Mouse (Mus musculus): ENCODE data around the gene Ccdc170. TPM values are rescaled to one million over a fixed set of nuclear protein-coding genes. Genes with fewer than 3 reads are reported as not detected.

The Ccdc170 gene
- total RNA-seq, 2 experiments from 2014 or later: not detected

DNA sequence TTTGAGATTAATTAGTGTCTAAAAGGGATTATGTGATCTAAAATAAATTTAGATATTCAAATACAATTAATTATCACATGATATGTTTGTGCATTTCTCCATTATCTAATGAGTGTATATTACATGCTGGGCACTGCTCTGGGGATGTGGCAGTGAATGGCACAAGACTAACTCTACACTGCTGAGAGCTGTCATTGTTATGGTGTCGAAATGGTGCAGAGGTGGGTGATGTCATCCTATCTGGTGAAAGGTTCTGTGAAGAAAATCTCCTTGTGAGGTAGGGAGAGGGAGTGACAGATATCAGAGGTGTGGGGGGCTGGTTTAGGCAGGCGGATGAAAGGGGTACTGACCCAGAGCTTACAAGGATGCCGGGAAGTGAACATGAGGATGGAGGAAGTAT lies 37.3 kb downstream of the Ccdc170 start:
- ATAC-seq (replicated peaks; ENCODE audit: low FRiP score, poor library complexity, severe bottlenecking): no peak

- ATAC-seq (replicated peaks; ENCODE audit: low FRiP score, poor library complexity, severe bottlenecking): no peak
Observed at GRCm38 (mm10) chr10:4520394-4521102, 38.2 kb downstream of the Ccdc170 start.

DNA sequence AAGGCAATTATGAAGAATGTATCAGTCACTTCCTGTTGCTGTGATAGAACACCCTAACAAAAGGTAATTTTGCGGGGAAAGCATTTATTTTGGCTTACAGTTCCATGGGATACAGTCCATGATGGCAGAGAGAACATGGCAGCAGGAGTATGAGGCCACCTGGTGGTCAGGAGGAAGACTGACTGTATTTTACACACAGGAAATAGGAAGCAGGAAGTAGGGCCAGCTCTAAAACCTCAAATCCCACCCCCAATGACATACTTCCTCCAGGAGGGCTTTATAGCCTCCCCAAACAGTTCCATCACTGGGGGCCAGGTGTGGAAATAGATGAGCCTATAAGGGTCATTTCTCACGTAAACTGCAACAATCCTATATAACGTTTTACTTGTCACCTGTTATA lies 39.8 kb downstream of the Ccdc170 start:
- no peak for ATAC-seq (replicated peaks; ENCODE audit: low FRiP score, poor library complexity, severe bottlenecking)

DNA sequence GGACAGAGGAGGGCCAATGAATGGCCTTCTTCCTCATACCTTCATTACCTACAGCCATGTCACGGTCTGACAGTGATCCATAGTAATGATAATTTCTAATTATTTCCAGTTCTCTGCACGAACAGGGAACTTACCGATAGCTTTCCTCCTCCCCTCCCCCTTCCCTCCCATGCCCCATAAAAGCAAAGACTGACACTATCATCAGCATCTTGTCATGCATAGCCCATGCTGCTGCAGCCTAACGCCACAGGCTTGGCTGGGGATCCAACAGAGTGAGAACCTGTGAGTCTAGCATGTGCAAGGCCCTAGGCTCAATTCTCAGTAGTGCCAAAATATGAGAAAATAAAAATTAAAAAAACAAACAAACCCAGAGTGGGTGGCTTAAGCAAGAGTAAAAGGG lies 40.8 kb downstream of the Ccdc170 start:
- no peak for ATAC-seq (replicated peaks; ENCODE audit: low FRiP score, poor library complexity, severe bottlenecking)

GRCm38 (mm10) chr10:4528043-4528442 lies 45.7 kb downstream of the Ccdc170 start:
- no peak for ATAC-seq (replicated peaks; ENCODE audit: low FRiP score, poor library complexity, severe bottlenecking)

- ATAC-seq (replicated peaks; ENCODE audit: low FRiP score, poor library complexity, severe bottlenecking): no peak
Observed at GRCm38 (mm10) chr10:4530638-4531235, 48.4 kb downstream of the Ccdc170 start.

GRCm38 (mm10) chr10:4531933-4532332 lies 49.6 kb downstream of the Ccdc170 start:
- ATAC-seq (replicated peaks; ENCODE audit: low FRiP score, poor library complexity, severe bottlenecking): no peak

- no peak for ATAC-seq (replicated peaks; ENCODE audit: low FRiP score, poor library complexity, severe bottlenecking)
Observed at GRCm38 (mm10) chr10:4532731-4533130, 50.4 kb downstream of the Ccdc170 start.

GRCm38 (mm10) chr10:4533873-4534272 lies 51.6 kb downstream of the Ccdc170 start:
- no peak for ATAC-seq (replicated peaks; ENCODE audit: low FRiP score, poor library complexity, severe bottlenecking)

- no peak for ATAC-seq (replicated peaks; ENCODE audit: low FRiP score, poor library complexity, severe bottlenecking)
Observed at GRCm38 (mm10) chr10:4545550-4545949, 63.2 kb downstream of the Ccdc170 start.

GRCm38 (mm10) chr10:4553442-4554119 lies 71.3 kb downstream of the Ccdc170 start:
- ATAC-seq (replicated peaks; ENCODE audit: low FRiP score, poor library complexity, severe bottlenecking): no peak

GRCm38 (mm10) chr10:4556842-4557377 lies 74.6 kb downstream of the Ccdc170 start:
- no peak for ATAC-seq (replicated peaks; ENCODE audit: low FRiP score, poor library complexity, severe bottlenecking)

DNA sequence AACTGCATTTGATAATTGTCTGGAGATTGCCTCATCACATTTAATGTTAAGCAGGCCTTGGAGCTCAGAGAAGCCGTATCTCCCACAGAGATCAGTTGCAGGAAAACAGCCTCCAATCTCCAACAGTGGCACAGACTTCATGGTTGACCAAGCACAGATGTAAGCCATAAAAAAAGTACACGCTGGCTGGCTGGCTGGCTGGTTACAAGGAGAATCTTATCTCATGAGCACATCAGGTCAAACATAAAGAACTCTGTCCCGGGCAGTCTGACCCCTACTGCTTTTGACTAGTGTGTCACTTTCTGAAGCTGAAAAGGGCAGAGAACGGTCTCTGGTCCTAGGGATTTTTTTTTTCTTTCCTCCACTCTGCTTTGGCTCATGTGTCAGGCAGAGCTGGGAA lies 76.8 kb downstream of the Ccdc170 start:
- ATAC-seq (replicated peaks; ENCODE audit: low FRiP score, poor library complexity, severe bottlenecking): no peak

- ATAC-seq (replicated peaks; ENCODE audit: low FRiP score, poor library complexity, severe bottlenecking): no peak
Observed at GRCm38 (mm10) chr10:4565148-4565547, 82.8 kb downstream of the Ccdc170 start.

DNA sequence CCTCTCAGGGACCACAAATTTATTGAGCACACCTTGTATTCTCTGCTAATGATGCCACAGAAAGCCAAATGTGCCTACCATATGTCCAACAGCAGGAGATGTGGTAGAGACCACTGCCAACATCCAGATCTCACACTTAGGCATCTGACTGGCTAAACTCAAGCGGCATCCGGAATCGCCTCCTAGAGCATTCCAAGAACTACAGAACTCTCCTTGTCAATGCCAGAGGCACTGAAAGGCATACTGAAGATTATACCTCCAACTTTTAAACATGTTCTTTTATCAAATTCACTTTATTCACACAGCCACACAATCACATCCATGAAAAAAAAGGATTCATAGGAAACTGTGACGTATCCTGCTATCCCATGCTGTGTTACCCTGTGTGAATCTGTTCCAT lies 88.5 kb downstream of the Ccdc170 start:
- ATAC-seq (replicated peaks; ENCODE audit: low FRiP score, poor library complexity, severe bottlenecking): no peak

DNA sequence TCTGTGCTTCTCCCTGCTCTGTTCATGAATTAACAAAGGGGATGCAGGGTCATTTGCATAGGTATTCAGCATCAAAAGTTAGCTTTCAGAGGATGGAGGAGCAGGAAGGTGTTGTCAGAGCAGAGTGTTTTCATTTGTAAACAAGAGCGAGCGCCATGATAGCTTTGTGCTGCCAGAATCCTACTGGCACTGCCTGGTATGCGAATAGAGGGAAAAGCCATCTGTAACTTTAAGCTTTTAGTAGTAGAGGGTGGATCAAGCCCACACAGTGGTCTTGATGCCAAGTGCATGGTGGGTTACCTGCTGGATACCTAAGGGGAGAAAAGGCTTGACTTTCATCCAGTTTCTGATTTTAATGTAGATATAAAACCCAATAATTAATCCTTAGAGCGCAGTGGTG lies 89.0 kb downstream of the Ccdc170 start:
- no peak for ATAC-seq (replicated peaks; ENCODE audit: low FRiP score, poor library complexity, severe bottlenecking)

GRCm38 (mm10) chr10:4581905-4582304 lies 99.6 kb downstream of the Ccdc170 start:
- no peak for ATAC-seq (replicated peaks; ENCODE audit: low FRiP score, poor library complexity, severe bottlenecking)

DNA sequence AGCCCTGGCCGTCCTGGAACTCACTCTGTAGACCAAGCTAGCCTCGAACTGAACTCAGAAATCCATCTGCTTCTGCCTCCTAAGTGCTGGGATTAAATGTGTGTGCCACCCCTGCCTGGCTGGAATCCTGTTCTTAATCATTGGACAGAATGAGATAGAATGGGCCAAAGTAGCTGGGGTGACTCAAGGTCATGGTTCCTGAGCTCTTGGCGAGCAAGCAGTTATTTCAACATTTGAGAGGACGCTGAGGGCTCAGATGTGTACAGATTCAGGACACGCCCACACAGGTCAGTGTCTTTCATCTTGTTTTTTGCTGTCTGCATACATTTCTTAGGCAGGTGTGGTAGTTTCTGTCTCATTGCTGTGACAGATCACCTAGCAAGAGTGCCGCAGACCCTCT lies 104.4 kb downstream of the Ccdc170 start:
- no peak for ATAC-seq (replicated peaks; ENCODE audit: low FRiP score, poor library complexity, severe bottlenecking)

DNA sequence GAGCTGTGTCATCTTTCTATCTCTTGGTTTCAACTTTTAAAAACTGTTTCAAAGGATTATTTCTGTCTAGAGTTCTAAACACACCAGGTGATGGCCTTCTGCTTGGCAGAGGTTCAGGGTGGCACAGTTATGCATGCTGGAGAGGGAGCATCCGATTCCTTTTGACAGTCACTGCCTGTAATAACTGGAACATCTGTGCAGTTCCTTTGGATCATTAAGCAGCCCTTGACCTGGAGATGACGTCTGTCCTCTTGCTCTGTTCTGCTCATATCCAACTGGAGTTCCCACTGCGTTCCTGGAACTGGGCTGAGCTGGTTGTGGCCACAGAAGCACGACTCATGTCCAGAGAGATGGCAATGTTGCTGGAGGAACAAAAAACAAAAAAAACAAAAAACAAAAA lies 107.3 kb downstream of the Ccdc170 start:
- ATAC-seq (replicated peaks; ENCODE audit: low FRiP score, poor library complexity, severe bottlenecking): no peak

DNA sequence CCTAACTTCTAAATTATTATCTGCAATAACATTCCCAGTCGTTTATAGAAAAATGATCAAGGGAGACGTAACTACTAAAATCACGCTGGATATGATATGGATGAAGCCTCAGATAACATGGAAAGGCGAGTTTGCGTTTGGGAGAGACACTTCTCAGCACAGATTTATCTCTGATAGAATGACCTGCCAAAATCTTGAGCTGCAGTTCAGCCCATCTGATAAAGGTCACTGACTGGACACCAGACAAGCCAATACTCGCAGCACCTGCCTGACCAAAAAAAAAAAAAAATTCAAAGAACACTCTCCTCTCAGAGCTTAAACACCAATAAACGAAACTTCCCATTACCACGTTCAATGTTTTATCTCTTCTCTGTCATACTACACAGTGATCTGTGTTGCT lies 108.7 kb downstream of the Ccdc170 start:
- ATAC-seq (replicated peaks; ENCODE audit: low FRiP score, poor library complexity, severe bottlenecking): no peak

DNA sequence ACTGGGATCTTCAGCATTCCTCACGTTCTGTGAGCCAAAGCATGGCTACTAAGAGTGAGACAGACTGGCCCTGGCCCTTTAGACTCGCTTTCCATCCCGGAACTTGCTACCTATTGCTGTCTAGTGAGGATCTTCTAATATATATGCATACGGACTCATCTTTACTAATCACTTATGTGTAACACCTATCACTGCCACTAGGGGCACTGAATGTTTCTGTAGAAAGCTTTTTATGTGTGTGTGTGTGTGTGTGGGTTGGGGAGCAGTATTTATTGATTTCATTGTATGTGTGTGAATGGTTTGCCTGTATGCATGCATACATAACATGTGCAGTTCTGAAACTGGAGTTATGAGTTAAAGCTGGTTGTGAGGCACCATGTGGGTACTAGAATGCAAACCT lies 111.5 kb downstream of the Ccdc170 start:
- no peak for ATAC-seq (replicated peaks; ENCODE audit: low FRiP score, poor library complexity, severe bottlenecking)
